Mouse (Mus musculus) forebrain, embryonic 12.5 days (tissue): ENCODE results near the gene Stmn3. TPM values are rescaled to one million over a fixed set of nuclear protein-coding genes. Genes with fewer than 3 reads are reported as not detected.

ENCODE experiments used
- ATAC-seq: fragments of 200-750 bp; cut with Nextera tagmentation; 2 replicates; pipeline ENCODE4 v1.8.0; 2017; ENCODE audit warnings: moderate TSS enrichment; ENCODE audit not compliant: low FRiP score
- H3K27ac ChIP-seq: fragments of 300-500 bp; sonication (generic); 2 replicates; pipeline ENCODE4 v1.5.1; 2016; ENCODE audit warnings: mild to moderate bottlenecking
- H3K27me3 ChIP-seq: fragments of 300-500 bp; sonication (generic); 2 replicates; pipeline ENCODE4 v1.6.1; 2016; ENCODE audit warnings: mild to moderate bottlenecking
- H3K36me3 ChIP-seq: fragments of 300-500 bp; sonication (generic); replicated peaks from 2 replicates; pipeline ENCODE4 v1.6.1; 2016; ENCODE audit warnings: mild to moderate bottlenecking
- H3K4me1 ChIP-seq: fragments of 300-500 bp; sonication (generic); 2 replicates; pipeline ENCODE4 v1.6.1; 2016
- H3K4me2 ChIP-seq: fragments of 300-500 bp; sonication (generic); 2 replicates; pipeline ENCODE4 v1.6.1; 2016; ENCODE audit warnings: mild to moderate bottlenecking, moderate library complexity
- H3K4me3 ChIP-seq: fragments of 300-500 bp; sonication (generic); replicated peaks from 2 replicates; pipeline ENCODE4 v1.5.1; 2016; ENCODE audit warnings: mild to moderate bottlenecking
- H3K9ac ChIP-seq: fragments of 300-500 bp; sonication (generic); 2 replicates; pipeline ENCODE4 v1.6.1; 2016; ENCODE audit warnings: mild to moderate bottlenecking
- H3K9me3 ChIP-seq: fragments of 300-500 bp; sonication (generic); 2 replicates; pipeline ENCODE4 v1.6.1; 2016
- WGBS: fragments of 180-500 bp; shearing (Covaris S2); methylation state at CpG from one replicate; pipeline ENCODE4 v1.1.7; 2016; 5-methylcytosine and 5-hydroxymethylcytosine counted together
- polyA plus RNA-seq: library from polyadenylated mRNA; unstranded; fragments of >200 nt; fragmentation: Nextera tagmentation; extraction: Ambion mirVana; gene quantifications from 2 replicates; pipeline ENCODE4 v1.2.1, GENCODE M21; 2016

Stmn3 gene
- polyA plus RNA-seq: 360 and 385 TPM in 2 replicates

DNA sequence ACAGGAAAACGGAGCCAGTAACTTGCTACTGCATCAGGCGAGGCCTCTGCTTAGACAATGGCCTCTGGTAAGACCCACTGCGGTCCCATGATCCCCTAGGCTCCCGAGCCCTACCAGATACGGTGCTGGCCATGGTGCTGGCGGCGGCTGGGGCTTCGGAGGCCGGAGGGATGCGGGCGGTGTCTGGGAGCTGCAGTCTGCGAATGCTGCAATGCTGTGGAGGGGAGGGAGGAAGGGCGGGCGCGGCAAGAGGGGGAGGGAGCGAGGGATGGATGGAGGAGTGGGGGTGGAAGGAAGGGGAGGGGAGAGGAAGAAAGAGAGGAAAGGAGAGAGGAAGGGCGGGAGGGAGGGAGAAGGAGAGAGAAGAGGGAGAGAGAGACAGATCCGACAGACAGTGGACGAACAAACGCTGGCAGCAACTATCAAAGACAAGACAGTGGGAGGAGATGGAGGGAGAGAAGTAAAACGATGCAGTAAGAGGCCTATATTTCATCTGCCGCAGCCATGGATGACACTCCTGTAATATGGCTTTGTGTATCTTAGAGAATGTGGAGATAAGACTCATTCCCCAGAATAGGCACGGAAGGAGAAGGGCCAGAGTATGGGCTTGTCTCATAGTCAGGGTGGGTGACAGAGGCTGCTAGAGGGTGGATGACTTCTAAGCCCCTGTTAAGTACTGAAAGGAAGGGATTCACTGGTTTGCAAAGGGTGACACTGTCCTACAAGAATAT, at the start of gene Stmn3:
TSS of gene Stmn3 (minus strand) at position 421 of the 731 bp plus-strand sequence.
- WGBS: 7% methylated on average over 22 of the region's 23 CpGs
- Histone ChIP-seq H3K27me3 (peaks cover 47% of the 10 kb centered on the region; the same call in 1 of the 2 replicates), H3K4me3 (peak within 1 kb of the TSS; percentile 70)

DNA sequence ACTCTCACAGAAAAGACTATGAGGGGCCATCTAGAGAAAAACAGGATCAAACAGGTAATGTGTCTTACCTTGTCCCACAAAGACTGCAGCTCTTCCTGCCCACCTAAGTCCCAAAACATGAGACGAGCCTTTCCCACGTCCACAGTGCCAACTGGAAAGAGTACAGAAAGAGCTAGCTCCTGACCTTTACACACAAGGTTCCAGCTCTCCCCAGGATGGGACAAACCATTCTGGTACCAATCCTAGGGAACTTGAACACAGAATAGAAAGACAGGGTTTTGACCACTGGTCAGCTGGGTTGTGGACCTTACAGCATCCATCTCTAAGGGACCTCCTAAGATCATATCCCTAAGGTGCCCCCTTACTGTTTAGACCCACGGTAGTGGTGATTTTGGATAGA, 49.6 kb upstream of the Stmn3 start:
- H3K4me1 ChIP-seq: peaks cover 38% of the 10 kb centered on the region
- no peaks in the 10 kb centered on the region for H3K9me3 ChIP-seq
- WGBS: 82% methylated on average over 3 of the region's 3 CpGs
- H3K36me3 ChIP-seq: peaks cover 44% of the 10 kb centered on the region
- ATAC-seq: no peak
- H3K4me3 ChIP-seq: peak overlapping the region; percentile 67
- H3K4me2 ChIP-seq: peak overlapping the region; percentile 98
- no peak overlapping the region for H3K27ac ChIP-seq
- peak overlapping the region; percentile 94 for H3K9ac ChIP-seq
- no peaks in the 10 kb centered on the region for H3K27me3 ChIP-seq

More for the DNA sequence above, at the start of gene Stmn3:
- H3K9me3 ChIP-seq: no peaks in the 10 kb centered on the region
- peak within 1 kb of the TSS; percentile 91 for H3K27ac ChIP-seq
- H3K36me3 ChIP-seq: 0 out of 2 replicates have a peak, but pooled peaks cover under 1% of the 10 kb centered on the region
- ATAC-seq: peak; percentile 88
- peak within 1 kb of the TSS; percentile 77 for H3K4me2 ChIP-seq
- H3K4me1 ChIP-seq: peaks cover 27% of the 10 kb centered on the region
- peak within 1 kb of the TSS; percentile 87 for H3K9ac ChIP-seq

DNA sequence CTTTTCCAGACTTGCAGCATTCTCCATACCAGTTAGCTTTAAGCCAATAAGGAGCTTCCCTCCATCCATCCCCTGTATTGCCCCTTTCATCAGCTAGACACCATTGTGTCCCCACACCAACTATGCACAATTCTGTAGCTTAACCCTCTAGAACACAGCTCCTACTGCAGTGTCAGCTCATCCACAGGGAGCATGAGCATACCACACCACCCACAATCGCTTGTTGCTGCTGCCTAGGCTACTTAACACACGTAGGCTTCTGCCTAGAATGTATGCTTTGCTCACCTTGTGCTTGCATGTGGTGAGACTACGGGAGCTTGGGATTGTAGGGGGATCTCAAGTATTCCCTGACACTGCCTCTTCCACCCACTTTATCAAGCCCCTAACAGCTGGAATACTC, 42.5 kb upstream of the Stmn3 start:
- H3K9ac ChIP-seq: no peak overlapping the region
- WGBS: 89% methylated on average over 3 of the region's 3 CpGs
- H3K27me3 ChIP-seq: no peaks in the 10 kb centered on the region
- no peaks in the 10 kb centered on the region for H3K4me1 ChIP-seq
- no peak overlapping the region for H3K4me3 ChIP-seq
- ATAC-seq: no peak
- H3K36me3 ChIP-seq: peaks cover 98% of the 10 kb centered on the region
- H3K27ac ChIP-seq: no peak overlapping the region
- no peaks in the 10 kb centered on the region for H3K9me3 ChIP-seq
- H3K4me2 ChIP-seq: no peak overlapping the region

DNA sequence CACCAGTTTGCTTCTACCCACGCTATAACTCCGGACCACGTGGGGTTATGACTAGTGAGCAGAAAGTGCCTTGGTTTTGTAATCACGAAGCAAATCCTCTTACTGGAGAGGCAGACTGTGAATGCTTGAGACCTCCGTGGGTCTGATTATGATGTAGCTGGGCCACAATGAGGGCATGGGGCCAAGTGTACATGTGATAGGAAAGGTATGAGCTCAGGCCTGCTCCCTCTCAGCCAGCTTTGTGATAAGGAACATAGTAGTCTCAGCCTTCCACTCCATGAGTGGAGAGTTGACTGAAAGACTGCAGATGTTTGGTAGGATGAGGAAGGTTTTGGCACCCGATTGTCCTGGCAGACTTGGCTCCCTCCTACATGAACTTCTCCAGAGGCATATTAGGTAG, 28.5 kb upstream of the Stmn3 start:
- 95% methylated on average over 6 of the region's 6 CpGs for WGBS
- ATAC-seq: no peak
- Histone ChIP-seq H3K4me2 (no peak overlapping the region), H3K9me3 (no peaks in the 10 kb centered on the region), H3K9ac (no peak overlapping the region), H3K4me3 (no peak overlapping the region), H3K27ac (no peak overlapping the region), H3K27me3 (no peaks in the 10 kb centered on the region), H3K36me3 (peaks cover 82% of the 10 kb centered on the region), H3K4me1 (no peaks in the 10 kb centered on the region)

DNA sequence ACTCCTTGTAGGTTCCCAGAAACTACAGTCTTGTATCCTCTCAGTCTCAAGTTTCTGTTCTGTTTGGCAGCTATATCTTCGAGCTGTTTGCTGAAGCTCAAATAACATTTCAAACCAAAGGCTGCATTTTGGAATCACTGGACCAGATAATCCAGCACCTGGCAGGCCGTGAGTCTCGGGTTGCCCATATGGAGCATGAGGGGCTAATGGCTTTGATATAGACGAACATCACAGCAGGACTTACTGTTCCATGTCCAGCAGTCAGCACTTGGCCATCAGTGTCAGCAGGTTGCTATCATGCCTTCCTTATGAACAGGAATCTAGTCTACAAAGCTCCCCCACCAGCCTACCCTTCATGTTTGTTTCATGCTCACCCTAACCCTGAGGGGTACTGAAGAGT, 26.1 kb upstream of the Stmn3 start:
- peaks cover 74% of the 10 kb centered on the region for H3K36me3 ChIP-seq

DNA sequence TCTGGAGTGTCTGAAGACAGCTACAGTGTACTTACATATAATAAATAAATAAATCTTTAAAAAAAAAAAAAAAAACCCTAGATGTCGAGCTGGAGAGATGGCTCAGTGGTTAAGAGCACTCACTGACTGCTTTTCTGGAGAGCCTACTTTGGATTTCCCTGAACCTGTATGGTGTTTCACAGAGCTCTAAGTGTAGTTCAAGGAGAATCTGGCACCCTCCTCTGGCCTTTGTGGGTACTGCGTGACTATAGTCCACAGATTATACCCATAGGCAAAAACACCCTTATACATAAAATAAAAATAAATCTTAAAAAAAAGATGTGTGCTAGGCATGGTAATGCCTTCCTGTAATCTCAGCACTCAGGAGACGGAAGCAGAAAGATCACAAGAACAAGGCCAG, 19.7 kb upstream of the Stmn3 start:
- WGBS: 60% methylated on average over 3 of the region's 3 CpGs
- no peaks in the 10 kb centered on the region for H3K27me3 ChIP-seq
- H3K9me3 ChIP-seq: no peaks in the 10 kb centered on the region
- H3K36me3 ChIP-seq: peaks cover 70% of the 10 kb centered on the region
- H3K4me1 ChIP-seq: no peaks in the 10 kb centered on the region
- 0 out of 2 replicates have a peak, but pooled peaks have one; percentile 41 for ATAC-seq
- H3K4me3 ChIP-seq: no peak overlapping the region
- H3K9ac ChIP-seq: no peak overlapping the region
- no peak overlapping the region for H3K4me2 ChIP-seq
- H3K27ac ChIP-seq: no peak overlapping the region

More for the DNA sequence above, 26.1 kb upstream of the Stmn3 start:
- H3K9ac ChIP-seq: no peak overlapping the region
- no peak for ATAC-seq
- 92% methylated on average over 4 of the region's 4 CpGs for WGBS
- H3K4me1 ChIP-seq: no peaks in the 10 kb centered on the region
- no peak overlapping the region for H3K4me2 ChIP-seq
- H3K27me3 ChIP-seq: no peaks in the 10 kb centered on the region
- no peak overlapping the region for H3K27ac ChIP-seq
- no peaks in the 10 kb centered on the region for H3K9me3 ChIP-seq
- no peak overlapping the region for H3K4me3 ChIP-seq

DNA sequence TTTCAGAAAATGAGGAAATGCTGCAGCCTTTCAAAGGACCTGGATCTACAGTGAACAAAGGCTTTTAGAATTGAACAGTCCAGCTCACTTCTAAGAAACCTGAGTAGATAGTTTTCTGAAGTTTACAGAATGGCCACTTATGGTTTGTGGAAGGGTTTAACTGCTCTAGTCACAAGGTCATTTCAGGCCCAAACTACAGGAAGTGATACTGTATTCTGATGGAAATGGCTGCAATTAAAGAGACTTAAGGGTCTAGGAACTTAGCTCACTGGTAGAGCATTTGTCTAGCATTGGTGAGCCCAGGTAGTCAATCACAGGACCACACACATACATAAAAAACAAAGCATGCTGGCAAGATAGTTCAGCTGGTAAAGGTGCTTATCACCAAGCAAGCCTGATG, 18.2 kb upstream of the Stmn3 start:
- no peaks in the 10 kb centered on the region for H3K4me1 ChIP-seq
- H3K27ac ChIP-seq: no peak overlapping the region
- no peaks in the 10 kb centered on the region for H3K27me3 ChIP-seq
- no peaks in the 10 kb centered on the region for H3K9me3 ChIP-seq
- no peak for ATAC-seq
- H3K4me2 ChIP-seq: no peak overlapping the region
- no peak overlapping the region for H3K4me3 ChIP-seq
- peaks cover 73% of the 10 kb centered on the region for H3K36me3 ChIP-seq
- H3K9ac ChIP-seq: no peak overlapping the region

DNA sequence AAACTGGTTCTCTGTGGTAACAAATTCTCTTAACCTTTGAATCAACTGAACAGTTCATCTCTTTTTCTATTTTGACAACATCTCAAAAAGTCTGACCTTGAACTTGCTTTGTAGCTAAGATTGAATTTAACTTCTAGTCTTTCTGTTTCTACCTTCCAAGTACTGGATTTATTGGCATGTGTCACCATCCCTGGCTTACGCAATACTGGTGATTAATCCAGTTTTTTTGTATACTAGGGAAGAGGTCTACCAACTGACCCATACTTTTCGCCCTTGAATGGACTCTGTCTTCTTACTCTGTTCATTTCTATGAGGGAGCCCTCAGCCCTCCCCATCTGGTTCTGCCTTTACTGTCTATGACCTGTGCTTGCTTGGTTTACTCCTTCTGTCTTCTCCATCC, 11.8 kb upstream of the Stmn3 start:
- Histone ChIP-seq H3K4me2 (no peak overlapping the region), H3K4me3 (no peak overlapping the region), H3K4me1 (no peaks in the 10 kb centered on the region), H3K27ac (no peak overlapping the region), H3K36me3 (peaks cover 83% of the 10 kb centered on the region), H3K9me3 (no peaks in the 10 kb centered on the region), H3K27me3 (no peaks in the 10 kb centered on the region), H3K9ac (no peak overlapping the region)
- WGBS: 91% methylated on average over 2 of the region's 2 CpGs
- no peak for ATAC-seq

DNA sequence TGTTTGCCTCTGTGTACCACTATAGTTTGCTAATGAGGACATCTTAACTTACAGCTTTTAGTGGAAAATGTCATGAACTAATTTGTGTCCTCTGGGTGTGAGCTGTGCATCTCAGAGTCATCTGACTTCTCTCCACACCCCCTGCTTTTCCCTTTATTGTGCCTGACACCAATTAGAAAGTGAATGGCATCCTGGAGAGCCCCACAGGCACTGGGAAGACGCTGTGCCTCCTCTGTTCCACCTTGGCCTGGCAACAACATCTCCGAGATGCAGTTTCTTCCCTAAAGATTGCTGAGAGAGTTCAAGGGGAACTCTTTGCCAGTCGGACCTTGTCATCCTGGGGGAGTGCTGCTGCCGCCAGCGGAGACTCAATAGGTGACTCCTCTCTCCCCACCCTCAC, 7.8 kb upstream of the Stmn3 start:
- WGBS: 70% methylated on average over 5 of the region's 5 CpGs
- no peaks in the 10 kb centered on the region for H3K9me3 ChIP-seq
- no peak overlapping the region for H3K27ac ChIP-seq
- H3K36me3 ChIP-seq: peaks cover 51% of the 10 kb centered on the region
- H3K9ac ChIP-seq: no peak overlapping the region
- 0 out of 2 replicates have a peak, but pooled peaks cover 4% of the 10 kb centered on the region for H3K27me3 ChIP-seq
- no peak overlapping the region for H3K4me2 ChIP-seq
- no peak for ATAC-seq
- peaks cover 15% of the 10 kb centered on the region for H3K4me1 ChIP-seq
- H3K4me3 ChIP-seq: no peak overlapping the region

DNA sequence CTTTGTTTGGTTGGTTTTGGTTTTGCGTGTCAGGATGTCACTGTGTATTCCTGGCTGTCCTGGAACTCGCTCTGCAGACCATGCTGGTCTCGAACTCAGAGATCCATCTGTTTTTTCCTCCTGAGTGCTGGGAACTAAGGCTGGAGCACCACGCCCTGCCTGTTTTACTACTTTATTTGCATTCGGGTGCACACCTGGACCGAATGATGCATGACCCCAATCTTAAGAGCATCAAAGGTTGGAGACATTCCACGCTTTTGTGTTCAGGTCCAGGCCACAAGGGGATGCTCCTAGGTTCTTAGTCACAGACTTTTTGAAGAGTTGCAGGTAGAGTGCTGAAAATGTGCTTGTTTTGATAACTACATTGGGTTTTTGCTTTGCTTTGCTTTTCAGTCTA, 5.8 kb upstream of the Stmn3 start:
- peak overlapping the region; percentile 62 for H3K4me2 ChIP-seq
- 17% methylated on average over 7 of the region's 7 CpGs for WGBS
- peaks cover 32% of the 10 kb centered on the region for H3K36me3 ChIP-seq
- peaks cover 20% of the 10 kb centered on the region; the same call in 1 of the 2 replicates for H3K27me3 ChIP-seq
- H3K4me1 ChIP-seq: peaks cover 15% of the 10 kb centered on the region
- peak overlapping the region; percentile 59 for H3K4me3 ChIP-seq
- no peaks in the 10 kb centered on the region for H3K9me3 ChIP-seq
- H3K9ac ChIP-seq: peak overlapping the region; percentile 75
- ATAC-seq: no peak; the same call in none of the 2 replicates
- peak overlapping the region; percentile 75; the same call in 1 of the 2 replicates for H3K27ac ChIP-seq

DNA sequence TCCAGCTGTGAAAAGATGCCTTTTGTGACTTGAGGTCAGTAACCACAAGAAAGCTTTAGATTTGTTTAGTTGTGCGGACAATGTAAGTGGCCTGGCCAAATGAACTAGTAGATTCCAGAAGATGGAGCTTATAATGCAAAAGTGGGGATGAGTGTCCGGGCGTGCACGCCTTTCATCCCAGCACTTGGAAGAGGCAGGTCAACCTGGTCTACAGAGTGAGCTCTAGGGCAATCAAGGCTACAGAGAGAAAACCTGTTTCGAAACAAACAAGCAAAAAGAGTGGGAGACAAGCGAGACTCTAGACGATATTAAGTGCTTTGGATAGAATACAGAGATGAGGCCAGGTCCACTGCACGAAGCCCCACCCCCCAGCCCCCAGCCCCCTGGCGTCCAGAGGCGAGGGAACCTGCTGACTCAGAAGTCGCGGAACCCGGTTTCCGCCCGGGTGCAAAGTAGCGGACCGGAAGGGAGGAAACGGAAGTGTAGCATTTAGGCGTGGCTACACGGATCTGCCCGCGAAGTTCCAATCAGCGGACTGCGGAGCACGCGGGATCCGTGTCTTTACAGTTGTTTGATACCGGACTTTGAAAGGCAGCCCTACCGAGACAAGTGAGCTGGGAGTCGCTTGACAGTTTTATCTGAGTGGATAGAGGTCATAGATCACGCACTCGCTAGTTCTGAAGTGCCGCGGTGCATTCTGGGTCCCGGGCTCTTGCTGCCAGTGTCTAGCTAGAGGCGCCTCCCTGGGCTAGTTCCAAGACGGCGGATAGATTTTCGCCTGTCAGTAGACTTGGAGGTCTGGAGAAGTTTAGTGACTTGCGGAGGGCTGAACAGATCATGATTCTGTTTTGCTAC, 5.2 kb upstream of the Stmn3 start, which contains the start of gene Rtel1:
TSS of gene Rtel1 (plus strand) at position 492 of the 855 bp plus-strand sequence.
- H3K27ac ChIP-seq: peak within 1 kb of the TSS; percentile 75
- peak within 1 kb of the TSS; percentile 75 for H3K9ac ChIP-seq
- 7% methylated on average over 40 of the region's 40 CpGs for WGBS
- peak; percentile 92 for ATAC-seq
- no peaks in the 10 kb centered on the region for H3K9me3 ChIP-seq
- peaks cover 19% of the 10 kb centered on the region for H3K4me1 ChIP-seq
- H3K4me3 ChIP-seq: peak within 1 kb of the TSS; percentile 59
- peaks cover 25% of the 10 kb centered on the region; the same call in 1 of the 2 replicates for H3K27me3 ChIP-seq
- H3K36me3 ChIP-seq: peaks cover 26% of the 10 kb centered on the region
- H3K4me2 ChIP-seq: peak within 1 kb of the TSS; percentile 62

DNA sequence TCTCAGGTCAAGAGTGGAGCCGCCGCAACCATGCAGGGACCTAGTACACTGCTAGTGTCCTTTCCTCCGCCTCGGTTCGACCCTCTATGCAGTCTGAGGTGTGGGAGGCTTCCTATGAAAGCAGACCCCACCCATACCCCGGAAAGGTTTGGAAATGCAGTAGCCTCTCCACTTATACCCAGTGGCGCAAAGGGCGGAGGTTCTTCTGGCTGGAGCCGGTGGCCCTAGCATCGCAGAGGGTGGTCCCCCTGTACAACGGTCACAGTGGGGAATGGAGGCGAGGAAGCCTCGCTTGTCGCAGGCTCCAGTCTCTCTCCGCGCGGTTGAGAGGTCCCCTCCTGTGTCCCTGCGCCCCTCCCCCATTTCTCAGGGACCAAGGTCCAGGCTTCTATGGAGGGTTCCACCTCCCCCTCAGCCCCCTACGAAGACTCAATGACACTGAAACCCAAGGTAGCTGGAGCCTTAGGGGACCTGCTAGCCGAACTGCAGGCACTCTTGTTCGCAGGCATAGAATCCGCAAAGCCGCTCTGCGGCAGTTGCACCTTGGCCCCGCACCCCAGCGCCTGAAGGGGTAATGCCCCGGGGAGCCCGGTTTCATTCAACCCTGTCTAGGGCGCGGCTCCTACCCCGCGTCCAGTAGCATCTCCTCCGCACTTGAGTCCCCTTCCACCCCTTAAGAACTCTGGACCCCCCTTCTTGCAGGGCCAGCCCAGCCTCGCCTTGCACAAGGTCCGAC, 788 bp downstream of the Stmn3 start:
- Histone ChIP-seq H3K27ac (peak overlapping the region; percentile 91), H3K9ac (peak overlapping the region; percentile 87), H3K27me3 (peaks cover 47% of the 10 kb centered on the region; the same call in 1 of the 2 replicates), H3K36me3 (peaks cover 7% of the 10 kb centered on the region), H3K4me3 (peak overlapping the region; percentile 70), H3K9me3 (no peaks in the 10 kb centered on the region), H3K4me1 (peaks cover 23% of the 10 kb centered on the region), H3K4me2 (peak overlapping the region; percentile 77)
- WGBS: 2% methylated on average over 35 of the region's 35 CpGs
- ATAC-seq: peak; percentile 72
